Mouse (Mus musculus) inflammation-experienced regulatory T-cells, adult 6 months (primary cell): ENCODE results near the gene Sh2d6. TPM values are rescaled to one million over a fixed set of nuclear protein-coding genes. Genes with fewer than 3 reads are reported as not detected.

Experiments
- ATAC-seq: one replicate; pipeline ENCODE4 v1.8.0; 2017
- polyA plus RNA-seq, 3 experiments: library from polyadenylated mRNA; unstranded; fragments of 100-300 nt; shearing (Covaris generic); gene quantifications; one replicate each; pipeline ENCODE4 v1.2.1; 2017

The Sh2d6 gene
- not detected for polyA plus RNA-seq

- no peak for ATAC-seq
These were observed at the start of gene Sh2d6 for GRCm38 (mm10) chr6:72521607-72522006. Sh2d6 (minus strand) TSS chr6:72521707.

- ATAC-seq: no peak
These were observed 49.3 kb upstream of the Sh2d6 start for GRCm38 (mm10) chr6:72570644-72571397.

GRCm38 (mm10) chr6:72568736-72569135 is 47.2 kb upstream of the Sh2d6 start:
- ATAC-seq: no peak

GRCm38 (mm10) chr6:72567508-72567907 is 46.0 kb upstream of the Sh2d6 start:
- ATAC-seq: no peak

GRCm38 (mm10) chr6:72566044-72566443 is 44.5 kb upstream of the Sh2d6 start:
- peak; percentile 95 for ATAC-seq

- ATAC-seq: no peak
These were observed 44.0 kb upstream of the Sh2d6 start for GRCm38 (mm10) chr6:72565506-72565905.

- no peak for ATAC-seq
These were observed 41.4 kb upstream of the Sh2d6 start for GRCm38 (mm10) chr6:72562894-72563293.

GRCm38 (mm10) chr6:72562486-72562885 is 41.0 kb upstream of the Sh2d6 start:
- no peak for ATAC-seq

GRCm38 (mm10) chr6:72560801-72561200 is 39.3 kb upstream of the Sh2d6 start:
- ATAC-seq: no peak

GRCm38 (mm10) chr6:72553079-72553412 is 31.5 kb upstream of the Sh2d6 start:
- ATAC-seq: no peak

- ATAC-seq: peak; percentile 85
These were observed 30.9 kb upstream of the Sh2d6 start for GRCm38 (mm10) chr6:72552171-72553078.

- ATAC-seq: peak; percentile 48
These were observed 29.1 kb upstream of the Sh2d6 start for GRCm38 (mm10) chr6:72550503-72551100.

- no peak for ATAC-seq
These were observed 28.5 kb upstream of the Sh2d6 start for GRCm38 (mm10) chr6:72550025-72550424.

GRCm38 (mm10) chr6:72549041-72549580 is 27.6 kb upstream of the Sh2d6 start:
- no peak for ATAC-seq

- no peak for ATAC-seq
These were observed 26.4 kb upstream of the Sh2d6 start for GRCm38 (mm10) chr6:72547862-72548261.

- no peak for ATAC-seq
These were observed 25.6 kb upstream of the Sh2d6 start for GRCm38 (mm10) chr6:72547121-72547520.

GRCm38 (mm10) chr6:72545377-72545776 is 23.9 kb upstream of the Sh2d6 start:
- no peak for ATAC-seq

- ATAC-seq: peak; percentile 88
These were observed 22.9 kb upstream of the Sh2d6 start, which contains the start of gene Capg for GRCm38 (mm10) chr6:72544283-72544987. Capg (plus strand) TSS chr6:72544391.

GRCm38 (mm10) chr6:72543265-72543850 is 21.9 kb upstream of the Sh2d6 start:
- no peak for ATAC-seq

- peak; percentile 98 for ATAC-seq
These were observed 17.1 kb upstream of the Sh2d6 start for GRCm38 (mm10) chr6:72538562-72539031.

GRCm38 (mm10) chr6:72537998-72538500 is 16.5 kb upstream of the Sh2d6 start:
- ATAC-seq: no peak

GRCm38 (mm10) chr6:72535165-72535564 is 13.7 kb upstream of the Sh2d6 start:
- ATAC-seq: peak; percentile 39
